Mouse (Mus musculus) heart, postnatal 0 days (tissue): ENCODE data around the gene Oaz3.

Experiments
- CTCF ChIP-seq: IDR thresholded peaks from 2 replicates; pipeline ENCODE4 v1.5.1; 2016; ENCODE audit warnings: antibody characterized with exemption, control low read depth, low read depth
- EP300 ChIP-seq: IDR thresholded peaks from 2 replicates; pipeline ENCODE4 v1.6.1; 2016; ENCODE audit warnings: antibody characterized with exemption, low read depth

GRCm38 (mm10) chr3:94479564-94479963, 35.8 kb upstream of the Oaz3 start:
- no peak for TF ChIP-seq CTCF
- no peak for TF ChIP-seq EP300
